Mouse (Mus musculus) kidney, embryonic 16.5 days (tissue): ENCODE measurements around the gene Pik3r1. TPM values are rescaled to one million over a fixed set of nuclear protein-coding genes. Genes with fewer than 3 reads are reported as not detected.

Experiments
- ATAC-seq: fragments of 200-750 bp; cut with Nextera tagmentation; 2 replicates; pipeline ENCODE4 v1.8.0; 2017; ENCODE audit warnings: moderate TSS enrichment; ENCODE audit not compliant: low FRiP score, low TSS enrichment
- H3K27ac ChIP-seq: fragments of 300-500 bp; sonication (generic); 2 replicates; pipeline ENCODE4 v1.5.1; 2014; ENCODE audit warnings: low read length
- H3K27me3 ChIP-seq: fragments of 300-500 bp; sonication (generic); 2 replicates; pipeline ENCODE4 v1.6.1; 2014; ENCODE audit warnings: low read length, control low read depth, mixed read lengths; ENCODE audit not compliant: insufficient read depth
- H3K36me3 ChIP-seq: fragments of 300-500 bp; sonication (generic); 2 replicates; pipeline ENCODE4 v1.6.1; 2014; ENCODE audit warnings: low read length, control low read depth, mixed read lengths; ENCODE audit not compliant: insufficient read depth
- H3K4me1 ChIP-seq: fragments of 300-500 bp; sonication (generic); 2 replicates; pipeline ENCODE4 v1.6.1; 2014; ENCODE audit warnings: low read length, control low read depth, mixed read lengths; ENCODE audit not compliant: insufficient read depth
- H3K4me2 ChIP-seq: fragments of 300-500 bp; sonication (generic); replicated peaks from 2 replicates; pipeline ENCODE4 v1.6.1; 2014; ENCODE audit warnings: low read depth, low read length
- H3K4me3 ChIP-seq: fragments of 300-500 bp; sonication (generic); 2 replicates; pipeline ENCODE4 v1.5.1; 2014; ENCODE audit warnings: mild to moderate bottlenecking, low read length
- H3K9ac ChIP-seq: fragments of 300-500 bp; sonication (generic); replicated peaks from 2 replicates; pipeline ENCODE4 v1.6.1; 2014; ENCODE audit warnings: low read length
- H3K9me3 ChIP-seq: fragments of 300-500 bp; sonication (generic); 2 replicates; pipeline ENCODE4 v1.6.1; 2016; ENCODE audit warnings: low read length, control low read depth
- WGBS: fragments of 180-500 bp; shearing (Covaris S2); extraction: QIAGEN DNeasy Blood & Tissue Kit; methylation state at CpG from one replicate; pipeline ENCODE4 v1.1.7; 2014; 5-methylcytosine and 5-hydroxymethylcytosine counted together
- polyA plus RNA-seq: library from polyadenylated mRNA; unstranded; fragments of >200 nt; fragmentation: Nextera tagmentation; extraction: Ambion mirVana; gene quantifications from 2 replicates; pipeline ENCODE4 v1.2.1, GENCODE M21; 2015

The Pik3r1 gene
- polyA plus RNA-seq, 1 experiment from 2014 or later = 38.0 TPM

- ATAC-seq = peak; percentile 71; the same call in 1 of the 2 replicates
- no peaks in the 10 kb centered on the region for H3K36me3 ChIP-seq
- peaks cover 22% of the 10 kb centered on the region for H3K4me1 ChIP-seq
- peak overlapping the region; percentile 57 for H3K27ac ChIP-seq
- no peak overlapping the region for H3K9ac ChIP-seq
- no peak overlapping the region; the same call in 1 of the 2 replicates for H3K4me3 ChIP-seq
- H3K27me3 ChIP-seq = no peaks in the 10 kb centered on the region
- 8% methylated on average over 11 of the region's 11 CpGs for WGBS
- H3K4me2 ChIP-seq = peak overlapping the region; percentile 46
- no peaks in the 10 kb centered on the region for H3K9me3 ChIP-seq
Measured at GRCm38 (mm10) chr13:101719312-101719870, 48.6 kb downstream of the Pik3r1 start.

- Histone ChIP-seq H3K27me3 (no peaks in the 10 kb centered on the region), H3K36me3 (no peaks in the 10 kb centered on the region), H3K9me3 (no peaks in the 10 kb centered on the region), H3K9ac (no peak overlapping the region), H3K4me2 (peak overlapping the region; percentile 46), H3K4me1 (peaks cover 17% of the 10 kb centered on the region), H3K27ac (peak overlapping the region; percentile 57), H3K4me3 (no peak overlapping the region)
- 35% methylated on average over 7 of the region's 7 CpGs for WGBS
- ATAC-seq = no peak
Measured at GRCm38 (mm10) chr13:101718744-101719143, 49.3 kb downstream of the Pik3r1 start.

- Histone ChIP-seq H3K4me2 (no peak overlapping the region), H3K4me1 (peaks cover 23% of the 10 kb centered on the region), H3K4me3 (no peak overlapping the region), H3K36me3 (no peaks in the 10 kb centered on the region), H3K9ac (no peak overlapping the region), H3K9me3 (no peaks in the 10 kb centered on the region), H3K27ac (no peak overlapping the region), H3K27me3 (no peaks in the 10 kb centered on the region)
- WGBS = 75% methylated on average over 6 of the region's 6 CpGs
- no peak for ATAC-seq
Measured at GRCm38 (mm10) chr13:101717836-101718235, 50.2 kb downstream of the Pik3r1 start.

DNA sequence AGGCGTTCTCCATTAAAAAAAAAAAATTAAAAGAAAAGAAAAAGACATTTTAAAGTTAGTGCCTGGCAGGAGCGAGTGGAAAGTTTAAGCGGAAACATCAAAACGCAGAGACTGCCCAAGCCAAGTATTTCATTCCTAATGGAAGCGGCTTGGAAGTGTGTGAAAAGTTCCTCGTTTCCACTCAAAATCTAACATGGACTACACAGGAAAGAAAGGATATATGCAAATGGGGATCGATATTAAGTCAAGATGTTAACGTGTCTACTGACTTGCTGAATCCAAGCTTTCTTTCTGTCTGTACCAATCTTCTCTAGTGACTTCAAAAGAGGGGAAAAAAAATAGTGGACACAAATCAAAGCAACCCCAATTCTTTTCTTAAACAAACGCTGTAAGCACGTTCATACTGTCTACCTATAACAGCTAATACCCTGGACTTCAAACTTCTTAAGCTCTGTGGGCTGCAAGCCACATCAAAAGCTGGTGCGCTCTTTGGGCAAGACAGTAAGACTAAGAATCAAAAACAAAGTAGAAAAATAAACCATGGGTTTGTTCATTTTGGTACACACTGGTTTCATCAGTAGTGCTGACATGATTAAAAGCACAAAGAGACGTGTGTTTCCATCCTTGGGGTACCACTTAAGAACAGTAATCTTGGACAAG lies 54.5 kb downstream of the Pik3r1 start:
- Histone ChIP-seq H3K27ac (no peak overlapping the region), H3K4me3 (no peak overlapping the region), H3K36me3 (peaks cover 2% of the 10 kb centered on the region; the same call in 1 of the 2 replicates), H3K4me2 (no peak overlapping the region), H3K4me1 (peaks cover 12% of the 10 kb centered on the region), H3K27me3 (no peaks in the 10 kb centered on the region), H3K9ac (no peak overlapping the region), H3K9me3 (no peaks in the 10 kb centered on the region)
- 87% methylated on average over 12 of the region's 12 CpGs for WGBS
- ATAC-seq = no peak

GRCm38 (mm10) chr13:101712720-101713428 lies 55.1 kb downstream of the Pik3r1 start:
- no peak for ATAC-seq

DNA sequence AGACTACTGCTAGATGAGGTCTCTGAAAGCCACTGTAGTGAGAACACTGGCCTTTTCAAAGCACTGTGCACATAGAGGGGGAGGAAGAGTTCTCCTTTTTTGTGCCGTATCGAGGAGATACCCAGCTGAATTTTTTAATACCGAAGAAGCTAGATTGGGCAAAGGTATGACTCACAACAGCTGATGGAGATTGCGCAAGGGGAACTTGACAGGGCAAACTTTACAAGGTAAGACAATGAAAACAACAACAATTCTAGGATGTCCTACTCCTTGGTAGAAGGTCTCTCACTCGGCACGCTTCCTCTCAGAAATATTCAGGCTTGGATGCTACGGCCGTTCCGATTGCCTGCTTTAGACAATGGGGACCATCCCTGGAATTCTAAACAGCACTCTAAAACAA lies 55.9 kb downstream of the Pik3r1 start:
- peaks cover 10% of the 10 kb centered on the region; the same call in 1 of the 2 replicates for H3K4me1 ChIP-seq
- no peak overlapping the region for H3K4me2 ChIP-seq
- H3K9ac ChIP-seq = no peak overlapping the region
- H3K27me3 ChIP-seq = no peaks in the 10 kb centered on the region
- ATAC-seq = no peak
- H3K4me3 ChIP-seq = no peak overlapping the region
- no peaks in the 10 kb centered on the region for H3K9me3 ChIP-seq
- 84% methylated on average over 9 of the region's 9 CpGs for WGBS
- H3K27ac ChIP-seq = no peak overlapping the region
- H3K36me3 ChIP-seq = peaks cover 7% of the 10 kb centered on the region

More at GRCm38 (mm10) chr13:101712720-101713428, 55.1 kb downstream of the Pik3r1 start:
- Histone ChIP-seq H3K36me3 (peaks cover 7% of the 10 kb centered on the region), H3K4me1 (peaks cover 10% of the 10 kb centered on the region; the same call in 1 of the 2 replicates), H3K4me3 (no peak overlapping the region), H3K9me3 (no peaks in the 10 kb centered on the region), H3K9ac (no peak overlapping the region), H3K27ac (no peak overlapping the region; the same call in 1 of the 2 replicates), H3K4me2 (no peak overlapping the region), H3K27me3 (no peaks in the 10 kb centered on the region)
- 68% methylated on average over 9 of the region's 9 CpGs for WGBS

DNA sequence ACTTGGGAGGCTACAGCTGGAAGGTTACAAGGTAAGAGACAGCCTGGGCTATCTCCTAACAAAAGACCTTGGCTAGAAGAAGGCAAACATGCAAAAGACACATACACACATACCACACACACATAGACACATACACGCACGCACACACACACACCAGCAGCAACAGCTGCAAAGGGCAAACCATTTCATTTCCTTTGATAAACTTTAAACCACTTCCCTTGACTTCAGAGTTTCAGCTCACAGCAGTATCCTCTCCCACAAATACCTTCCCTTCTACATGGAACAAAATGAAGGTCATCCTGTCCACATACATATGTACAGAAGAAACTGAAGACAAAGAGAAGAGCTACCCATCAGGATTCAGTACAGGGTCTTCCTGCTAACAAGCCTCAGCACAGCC lies 56.7 kb downstream of the Pik3r1 start:
- Histone ChIP-seq H3K27me3 (no peaks in the 10 kb centered on the region), H3K27ac (no peak overlapping the region), H3K36me3 (peaks cover 7% of the 10 kb centered on the region), H3K9me3 (no peaks in the 10 kb centered on the region), H3K9ac (no peak overlapping the region), H3K4me3 (no peak overlapping the region), H3K4me1 (peaks cover 10% of the 10 kb centered on the region; the same call in 1 of the 2 replicates), H3K4me2 (no peak overlapping the region)
- 84% methylated on average over 2 of the region's 2 CpGs for WGBS
- ATAC-seq = no peak

GRCm38 (mm10) chr13:101709788-101710187 lies 58.2 kb downstream of the Pik3r1 start:
- Histone ChIP-seq H3K36me3 (peaks cover 7% of the 10 kb centered on the region), H3K4me3 (no peak overlapping the region), H3K27ac (no peak overlapping the region), H3K27me3 (no peaks in the 10 kb centered on the region), H3K9ac (no peak overlapping the region), H3K4me2 (no peak overlapping the region), H3K4me1 (peaks cover 10% of the 10 kb centered on the region; the same call in 1 of the 2 replicates), H3K9me3 (no peaks in the 10 kb centered on the region)
- WGBS = 82% methylated on average over 3 of the region's 3 CpGs
- ATAC-seq = no peak

DNA sequence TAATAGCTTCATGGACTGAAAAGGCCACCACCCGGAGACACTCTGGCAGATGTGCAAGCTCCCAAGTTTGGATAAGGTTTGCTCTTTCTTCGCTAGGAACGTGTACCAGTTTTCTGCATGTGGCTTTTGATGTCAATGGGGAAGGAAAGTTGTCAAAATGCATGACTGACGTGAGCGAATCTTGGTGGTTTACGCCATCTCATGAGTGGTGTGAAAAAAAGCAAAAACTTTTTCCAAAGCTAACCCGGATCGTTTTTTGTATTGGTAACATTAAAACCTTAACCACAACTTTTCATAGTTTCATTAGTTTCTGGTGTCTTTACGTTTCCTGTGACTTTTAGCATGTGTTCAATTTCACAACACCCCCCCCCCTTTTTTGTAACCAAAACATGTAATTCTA lies 60.8 kb downstream of the Pik3r1 start:
- Histone ChIP-seq H3K36me3 (peaks cover 7% of the 10 kb centered on the region), H3K4me2 (no peak overlapping the region), H3K4me1 (no peaks in the 10 kb centered on the region), H3K27me3 (no peaks in the 10 kb centered on the region), H3K9me3 (no peaks in the 10 kb centered on the region), H3K9ac (no peak overlapping the region), H3K4me3 (no peak overlapping the region), H3K27ac (no peak overlapping the region)
- 87% methylated on average over 9 of the region's 9 CpGs for WGBS
- no peak for ATAC-seq

DNA sequence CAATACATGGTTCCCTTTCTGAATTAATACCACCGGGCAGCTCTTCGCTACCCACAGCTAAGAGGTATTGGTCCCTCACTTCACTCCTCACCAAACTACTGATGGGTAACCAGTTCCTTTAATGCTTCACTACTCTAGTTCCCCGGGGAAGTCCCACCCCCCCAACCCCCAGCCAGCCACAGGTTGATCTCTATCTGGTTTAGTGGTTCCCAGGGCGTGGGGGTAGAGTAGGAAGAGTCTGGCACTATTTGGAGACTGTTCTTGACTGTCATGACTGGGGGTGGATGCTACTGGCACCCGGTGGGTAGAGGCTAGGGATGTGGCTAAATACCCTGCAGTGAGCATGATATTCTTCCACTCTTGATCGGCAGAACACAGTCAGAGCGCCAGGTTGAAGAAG lies 61.6 kb downstream of the Pik3r1 start:
- Histone ChIP-seq H3K36me3 (peaks cover 11% of the 10 kb centered on the region), H3K27ac (no peak overlapping the region), H3K4me3 (no peak overlapping the region), H3K9me3 (no peaks in the 10 kb centered on the region), H3K4me2 (no peak overlapping the region), H3K9ac (no peak overlapping the region), H3K27me3 (no peaks in the 10 kb centered on the region), H3K4me1 (no peaks in the 10 kb centered on the region)
- peak; percentile 19; the same call in 1 of the 2 replicates for ATAC-seq
- WGBS = 65% methylated on average over 7 of the region's 7 CpGs
